Mouse (Mus musculus): ENCODE results near the gene Erp27. TPM values are rescaled to one million over a fixed set of nuclear protein-coding genes. Genes with fewer than 3 reads are reported as not detected.

Erp27 gene
- polyA plus RNA-seq, 1 experiment from 2014 or later: 0.35 TPM

DNA sequence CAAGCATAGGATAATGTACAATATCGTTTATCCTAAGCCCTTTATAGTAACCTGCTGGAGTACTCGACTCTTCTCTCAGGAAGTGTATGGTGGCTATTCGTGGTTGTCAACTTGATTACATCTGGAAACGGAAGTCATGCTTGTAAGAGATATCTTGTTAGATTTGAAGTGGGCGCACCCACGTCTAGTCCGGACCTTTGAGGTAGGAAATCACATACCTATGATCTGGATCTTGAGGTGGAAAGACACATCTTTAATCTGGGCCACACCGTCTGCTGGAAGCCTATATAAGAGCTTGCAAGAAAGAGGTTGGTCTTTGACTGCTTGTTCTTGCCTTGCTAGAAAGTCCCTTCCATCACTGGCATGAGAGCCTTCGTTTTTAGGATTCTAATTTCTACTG is 19.5 kb downstream of the Erp27 start:
- no peaks in the 10 kb centered on the region for H3K36me3 ChIP-seq (ENCODE audit: control insufficient read depth, insufficient read depth, low read length)
- H3K27me3 ChIP-seq (ENCODE audit: control insufficient read depth, insufficient read depth, low read depth, low read length): no peaks in the 10 kb centered on the region
- H3K4me3 ChIP-seq (ENCODE audit: low read length): no peak overlapping the region
- H3K27ac ChIP-seq (ENCODE audit: low read length): no peak overlapping the region
- 84% methylated on average over 9 of the region's 9 CpGs for WGBS
- no peak overlapping the region for H3K4me2 ChIP-seq (ENCODE audit: low read depth, low read length)
- no peaks in the 10 kb centered on the region for H3K9me3 ChIP-seq (ENCODE audit: control insufficient read depth, low read length)
- no peak overlapping the region for H3K9ac ChIP-seq (ENCODE audit: low read length)
- ATAC-seq (ENCODE audit: low read depth): no peak
- H3K4me1 ChIP-seq (replicated peaks; ENCODE audit: control insufficient read depth, insufficient read depth, low read length): peaks cover 36% of the 10 kb centered on the region

DNA sequence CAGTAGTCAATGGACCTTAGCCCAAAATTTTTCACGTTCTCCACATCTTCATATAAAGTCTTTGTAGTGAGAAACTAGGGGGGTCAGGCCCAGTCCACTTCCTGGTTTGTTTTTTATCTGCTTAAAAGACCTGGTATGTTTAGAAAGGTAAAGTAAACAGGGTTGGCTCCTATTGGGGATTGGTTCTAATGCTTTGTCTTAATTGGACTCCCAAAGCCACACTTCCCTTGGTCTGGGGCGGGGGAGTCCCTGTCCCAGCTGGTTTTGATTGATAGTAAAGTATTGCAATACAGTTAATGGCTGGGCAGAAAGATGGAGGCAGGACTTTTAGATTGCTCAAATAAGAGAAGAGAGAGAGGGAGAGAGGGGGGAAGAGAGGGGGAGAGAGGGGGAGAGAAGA is 21.0 kb downstream of the Erp27 start:
- Histone ChIP-seq H3K4me1 (replicated peaks; ENCODE audit: control insufficient read depth, insufficient read depth, low read length) (peaks cover 30% of the 10 kb centered on the region), H3K27ac (ENCODE audit: low read length) (no peak overlapping the region), H3K9me3 (ENCODE audit: control insufficient read depth, low read length) (no peaks in the 10 kb centered on the region), H3K4me3 (ENCODE audit: low read length) (no peak overlapping the region), H3K36me3 (ENCODE audit: control insufficient read depth, insufficient read depth, low read length) (no peaks in the 10 kb centered on the region), H3K9ac (ENCODE audit: low read length) (no peak overlapping the region), H3K27me3 (ENCODE audit: control insufficient read depth, insufficient read depth, low read depth, low read length) (no peaks in the 10 kb centered on the region), H3K4me2 (ENCODE audit: low read depth, low read length) (no peak overlapping the region)
- no peak for ATAC-seq (ENCODE audit: low read depth)
- 51% methylated on average over 2 of the region's 2 CpGs for WGBS

DNA sequence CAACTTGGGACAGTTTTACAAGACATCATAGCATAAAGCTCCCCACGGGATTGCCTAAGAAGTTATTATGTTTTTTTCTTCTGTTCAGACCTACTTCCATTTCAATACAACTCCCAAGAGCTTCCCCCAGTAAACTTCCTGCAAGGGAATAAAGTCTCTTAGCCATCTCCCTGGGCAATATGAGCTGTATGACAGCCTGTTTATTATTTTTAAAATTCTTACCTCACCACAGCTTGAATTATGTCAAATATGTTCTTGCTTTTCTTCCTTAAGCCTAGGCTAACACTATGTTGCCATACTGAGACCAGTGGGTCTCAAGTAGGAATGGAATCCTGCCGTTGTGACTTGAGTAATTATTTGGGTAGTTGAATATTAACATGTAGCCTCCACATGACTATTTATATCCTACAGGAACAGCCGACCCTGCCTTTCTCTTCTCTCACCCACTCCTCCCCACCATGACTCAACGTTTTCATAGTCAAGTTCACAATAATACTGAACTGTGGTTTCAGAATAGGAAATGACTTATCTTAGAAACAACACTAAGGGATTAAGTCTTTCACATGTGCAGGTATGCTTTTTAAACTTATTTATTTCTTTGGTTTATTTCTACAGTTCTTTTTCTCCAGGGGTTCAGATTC is 21.5 kb downstream of the Erp27 start:
- H3K9ac ChIP-seq (ENCODE audit: low read length): no peak overlapping the region
- WGBS: 25% methylated on average over 4 of the region's 4 CpGs
- no peak overlapping the region for H3K4me3 ChIP-seq (ENCODE audit: low read length)
- no peaks in the 10 kb centered on the region for H3K27me3 ChIP-seq (ENCODE audit: control insufficient read depth, insufficient read depth, low read depth, low read length)
- peak overlapping the region; percentile 50 for H3K27ac ChIP-seq (ENCODE audit: low read length)
- H3K4me2 ChIP-seq (ENCODE audit: low read depth, low read length): no peak overlapping the region
- ATAC-seq (ENCODE audit: low read depth): no peak
- no peaks in the 10 kb centered on the region for H3K9me3 ChIP-seq (ENCODE audit: control insufficient read depth, low read length)
- peaks cover 30% of the 10 kb centered on the region for H3K4me1 ChIP-seq (replicated peaks; ENCODE audit: control insufficient read depth, insufficient read depth, low read length)
- no peaks in the 10 kb centered on the region for H3K36me3 ChIP-seq (ENCODE audit: control insufficient read depth, insufficient read depth, low read length)

DNA sequence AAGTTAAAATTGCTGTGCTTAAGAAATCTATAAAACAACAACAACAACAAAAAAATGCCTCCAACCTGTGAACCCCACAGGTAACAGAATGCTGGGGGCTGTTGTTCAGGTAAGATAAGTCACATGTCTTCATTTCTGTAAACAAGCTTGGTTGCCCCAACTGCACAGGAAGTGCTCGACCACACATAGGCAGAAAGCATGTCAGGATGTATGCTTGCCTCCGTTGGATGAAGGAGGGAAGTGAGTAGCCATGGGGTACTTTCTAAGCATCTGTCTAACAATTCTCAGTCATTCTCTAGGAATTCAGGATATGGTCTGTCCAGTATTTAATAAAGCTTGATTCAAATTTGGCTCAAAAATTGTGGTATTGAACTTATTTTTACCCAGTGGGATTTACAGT is 23.0 kb downstream of the Erp27 start:
- ATAC-seq (ENCODE audit: low read depth): no peak
- Histone ChIP-seq H3K27ac (ENCODE audit: low read length) (peak overlapping the region; percentile 95), H3K36me3 (ENCODE audit: control insufficient read depth, insufficient read depth, low read length) (no peaks in the 10 kb centered on the region), H3K9ac (ENCODE audit: low read length) (no peak overlapping the region), H3K9me3 (ENCODE audit: control insufficient read depth, low read length) (no peaks in the 10 kb centered on the region), H3K4me2 (ENCODE audit: low read depth, low read length) (no peak overlapping the region), H3K4me1 (replicated peaks; ENCODE audit: control insufficient read depth, insufficient read depth, low read length) (peaks cover 34% of the 10 kb centered on the region), H3K4me3 (ENCODE audit: low read length) (no peak overlapping the region), H3K27me3 (ENCODE audit: control insufficient read depth, insufficient read depth, low read depth, low read length) (no peaks in the 10 kb centered on the region)
- 35% methylated on average over 2 of the region's 2 CpGs for WGBS

DNA sequence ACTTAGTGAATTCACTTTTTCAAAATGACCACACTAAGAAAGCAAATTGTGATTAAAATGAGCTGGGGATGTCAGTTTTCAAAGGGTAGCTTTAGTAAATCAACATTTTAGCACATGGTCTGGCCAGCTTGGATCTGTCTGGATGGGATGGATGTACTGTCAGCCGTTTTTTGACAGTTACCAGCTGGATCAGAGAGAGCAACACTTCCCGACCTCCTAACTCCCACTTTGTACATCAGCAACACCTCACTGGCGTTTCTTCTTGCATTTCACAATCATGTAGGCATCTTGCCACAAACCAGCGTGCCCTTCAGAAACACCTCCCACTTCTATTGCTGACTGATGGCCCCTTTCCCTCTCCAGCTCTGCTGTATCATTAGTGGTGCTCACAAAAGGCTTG is 23.8 kb downstream of the Erp27 start:
- Histone ChIP-seq H3K9me3 (ENCODE audit: control insufficient read depth, low read length) (no peaks in the 10 kb centered on the region), H3K4me3 (ENCODE audit: low read length) (no peak overlapping the region), H3K9ac (ENCODE audit: low read length) (no peak overlapping the region), H3K4me1 (replicated peaks; ENCODE audit: control insufficient read depth, insufficient read depth, low read length) (peaks cover 31% of the 10 kb centered on the region), H3K36me3 (ENCODE audit: control insufficient read depth, insufficient read depth, low read length) (no peaks in the 10 kb centered on the region), H3K27me3 (ENCODE audit: control insufficient read depth, insufficient read depth, low read depth, low read length) (no peaks in the 10 kb centered on the region), H3K4me2 (ENCODE audit: low read depth, low read length) (no peak overlapping the region), H3K27ac (ENCODE audit: low read length) (peak overlapping the region; percentile 95)
- peak; percentile 96 for ATAC-seq (ENCODE audit: low read depth)
- WGBS: 26% methylated on average over 4 of the region's 4 CpGs

DNA sequence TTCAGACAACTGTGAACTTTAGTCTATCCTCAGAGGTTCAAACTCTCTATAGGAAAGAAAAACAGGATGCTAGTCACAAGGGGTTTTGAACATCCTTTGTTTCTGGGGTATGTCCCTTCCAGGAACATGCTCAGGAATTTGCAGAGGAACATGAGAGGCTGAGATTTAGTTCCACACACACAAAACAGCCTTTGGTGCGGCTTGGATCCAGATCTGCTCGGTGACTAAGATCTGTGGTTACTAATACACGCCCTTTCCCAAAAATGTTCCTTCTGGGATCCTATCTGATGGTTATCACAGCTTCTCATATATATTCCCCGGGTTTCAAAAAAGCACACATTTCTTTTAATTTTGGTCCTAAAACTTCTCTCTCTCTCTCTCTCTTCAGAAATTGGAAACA is 24.2 kb downstream of the Erp27 start:
- peak; percentile 53 for ATAC-seq (ENCODE audit: low read depth)
- no peak overlapping the region for H3K4me3 ChIP-seq (ENCODE audit: low read length)
- no peaks in the 10 kb centered on the region for H3K36me3 ChIP-seq (ENCODE audit: control insufficient read depth, insufficient read depth, low read length)
- 31% methylated on average over 4 of the region's 4 CpGs for WGBS
- H3K27me3 ChIP-seq (ENCODE audit: control insufficient read depth, insufficient read depth, low read depth, low read length): no peaks in the 10 kb centered on the region
- no peaks in the 10 kb centered on the region for H3K9me3 ChIP-seq (ENCODE audit: control insufficient read depth, low read length)
- peak overlapping the region; percentile 23; the same call in 1 of the 2 replicates for H3K4me2 ChIP-seq (ENCODE audit: low read depth, low read length)
- H3K27ac ChIP-seq (ENCODE audit: low read length): peak overlapping the region; percentile 95
- 0 out of 2 replicates have a peak overlapping the region, but pooled peaks have one; percentile 4 for H3K9ac ChIP-seq (ENCODE audit: low read length)
- peaks cover 31% of the 10 kb centered on the region for H3K4me1 ChIP-seq (replicated peaks; ENCODE audit: control insufficient read depth, insufficient read depth, low read length)

DNA sequence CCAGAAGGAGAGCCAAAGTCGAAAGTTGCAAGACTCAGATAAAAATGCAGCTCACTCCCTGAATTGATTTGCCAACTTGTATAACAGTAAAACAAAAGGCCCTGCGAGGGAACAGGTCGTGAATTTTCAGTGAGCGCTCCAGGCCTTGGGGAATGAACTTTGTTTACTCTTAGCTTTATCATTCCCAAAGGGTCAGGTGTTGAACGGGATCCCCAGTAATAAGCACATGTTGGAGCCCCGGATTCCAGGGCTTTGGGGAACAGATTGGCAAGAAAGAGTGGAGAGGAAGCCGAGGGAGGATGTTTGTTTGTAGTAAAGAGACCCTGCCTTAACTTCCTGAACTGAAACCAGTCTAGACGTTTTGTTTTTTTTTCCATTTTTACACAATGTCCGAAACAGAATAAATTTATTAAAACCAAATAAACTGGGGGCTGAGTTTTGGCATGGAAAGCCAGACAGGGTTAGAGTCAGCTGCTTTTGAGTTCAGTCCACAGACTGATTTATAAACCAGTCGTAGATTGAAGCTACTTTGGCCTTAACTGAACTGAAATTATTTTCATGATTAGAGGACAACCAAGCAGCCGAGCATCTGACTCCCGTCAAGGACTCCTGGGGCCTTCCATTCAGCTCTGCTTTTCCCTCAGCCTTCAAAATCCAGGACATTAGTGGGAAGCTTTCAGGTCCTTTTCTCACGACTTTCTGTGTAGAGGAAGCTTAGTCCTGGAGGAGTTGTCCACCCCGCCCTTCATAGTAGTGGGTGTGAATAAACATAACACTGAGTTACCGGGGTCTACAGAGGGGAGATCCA is 27.2 kb downstream of the Erp27 start:
- no peaks in the 10 kb centered on the region for H3K27me3 ChIP-seq (ENCODE audit: control insufficient read depth, insufficient read depth, low read depth, low read length)
- peak overlapping the region; percentile 40; the same call in 1 of the 2 replicates for H3K9ac ChIP-seq (ENCODE audit: low read length)
- peaks cover 26% of the 10 kb centered on the region; the same call in 1 of the 2 replicates for H3K4me1 ChIP-seq (replicated peaks; ENCODE audit: control insufficient read depth, insufficient read depth, low read length)
- no peak overlapping the region for H3K4me2 ChIP-seq (ENCODE audit: low read depth, low read length)
- H3K27ac ChIP-seq (ENCODE audit: low read length): peak overlapping the region; percentile 87
- H3K9me3 ChIP-seq (ENCODE audit: control insufficient read depth, low read length): no peaks in the 10 kb centered on the region
- 21% methylated on average over 15 of the region's 15 CpGs for WGBS
- no peaks in the 10 kb centered on the region for H3K36me3 ChIP-seq (ENCODE audit: control insufficient read depth, insufficient read depth, low read length)
- ATAC-seq (ENCODE audit: low read depth): peak; percentile 13; the same call in 1 of the 2 replicates
- H3K4me3 ChIP-seq (ENCODE audit: low read length): no peak overlapping the region

DNA sequence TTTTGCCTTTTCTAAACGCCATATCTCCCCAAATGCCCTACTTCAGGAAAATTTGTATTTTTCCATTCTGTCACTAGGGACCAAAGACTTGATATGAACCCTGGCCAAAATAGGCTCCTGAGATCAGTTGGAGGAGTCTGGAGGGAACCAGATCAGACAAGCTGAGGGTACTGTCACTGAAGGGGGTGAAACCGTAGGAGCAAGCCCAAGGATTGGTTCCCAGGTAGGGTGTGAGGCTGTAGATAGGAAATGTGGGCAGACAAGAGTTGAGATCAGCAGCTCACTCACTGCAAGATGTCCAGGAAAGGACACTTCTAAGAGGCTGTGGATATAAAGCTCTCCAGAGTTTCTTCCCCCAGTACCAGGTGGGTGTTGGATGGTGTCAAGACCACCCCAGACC is 30.0 kb downstream of the Erp27 start:
- Histone ChIP-seq H3K27me3 (ENCODE audit: control insufficient read depth, insufficient read depth, low read depth, low read length) (no peaks in the 10 kb centered on the region), H3K9me3 (ENCODE audit: control insufficient read depth, low read length) (no peaks in the 10 kb centered on the region), H3K36me3 (ENCODE audit: control insufficient read depth, insufficient read depth, low read length) (no peaks in the 10 kb centered on the region), H3K27ac (ENCODE audit: low read length) (no peak overlapping the region), H3K4me3 (ENCODE audit: low read length) (no peak overlapping the region), H3K4me1 (replicated peaks; ENCODE audit: control insufficient read depth, insufficient read depth, low read length) (peaks cover 29% of the 10 kb centered on the region; the same call in 1 of the 2 replicates), H3K9ac (ENCODE audit: low read length) (no peak overlapping the region), H3K4me2 (ENCODE audit: low read depth, low read length) (no peak overlapping the region)
- ATAC-seq (ENCODE audit: low read depth): no peak
- WGBS: 75% methylated on average over 2 of the region's 2 CpGs

DNA sequence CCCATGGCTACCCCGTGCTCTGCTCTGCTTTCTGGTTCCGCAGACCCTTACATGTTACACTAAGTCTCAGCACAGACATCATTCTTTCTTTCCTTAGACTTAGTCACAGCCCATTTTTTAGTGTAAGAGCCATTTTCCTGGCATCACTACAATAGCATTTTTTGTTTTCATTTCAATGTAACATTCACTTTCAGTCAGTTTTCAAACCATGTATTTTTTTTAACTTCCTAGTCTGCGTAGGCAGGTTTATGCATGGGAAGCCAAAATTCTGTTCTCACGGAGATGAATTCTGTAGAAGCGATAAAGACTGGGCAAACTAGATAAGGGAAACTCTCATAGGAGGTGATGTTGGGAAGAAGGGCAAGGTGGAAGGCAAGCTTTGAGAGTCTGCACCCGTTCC is 32.4 kb downstream of the Erp27 start:
- Histone ChIP-seq H3K27ac (ENCODE audit: low read length) (peak overlapping the region; percentile 71), H3K36me3 (ENCODE audit: control insufficient read depth, insufficient read depth, low read length) (no peaks in the 10 kb centered on the region), H3K9ac (ENCODE audit: low read length) (no peak overlapping the region), H3K4me3 (ENCODE audit: low read length) (no peak overlapping the region), H3K9me3 (ENCODE audit: control insufficient read depth, low read length) (no peaks in the 10 kb centered on the region), H3K27me3 (ENCODE audit: control insufficient read depth, insufficient read depth, low read depth, low read length) (no peaks in the 10 kb centered on the region), H3K4me2 (ENCODE audit: low read depth, low read length) (no peak overlapping the region), H3K4me1 (replicated peaks; ENCODE audit: control insufficient read depth, insufficient read depth, low read length) (peaks cover 16% of the 10 kb centered on the region; the same call in 1 of the 2 replicates)
- WGBS: 64% methylated on average over 6 of the region's 6 CpGs
- ATAC-seq (ENCODE audit: low read depth): no peak

All from lung, embryonic 16.5 days (tissue).